Mouse (Mus musculus) mature B cell (primary cell): ENCODE results near the gene Tshz2.

ENCODE experiments used
- in situ Hi-C: fragments of 300-500 bp; cut with MboI; formaldehyde crosslinking; loops from 2 replicates; pipeline ENCODE4 v1.14.3; 2019

Gene Tshz2

DNA sequence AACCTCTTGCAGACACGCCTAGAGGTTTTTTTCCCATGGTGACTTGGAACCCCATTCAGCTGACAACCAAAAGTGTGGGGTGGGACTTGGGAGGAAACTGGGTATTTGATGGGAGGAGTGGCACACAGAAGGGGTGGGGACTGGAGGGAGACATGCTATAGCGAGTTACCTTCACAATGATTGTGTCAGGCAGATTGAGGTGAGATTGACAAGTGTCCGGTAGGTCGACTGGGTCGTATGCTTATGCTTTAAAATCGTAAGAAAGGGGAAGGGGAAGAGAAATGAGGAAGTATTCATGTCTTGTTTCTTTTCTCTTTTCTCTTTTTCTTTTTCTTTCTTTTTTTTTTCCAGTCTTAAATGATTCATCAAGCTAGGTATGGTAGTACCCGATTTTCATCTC is 236.7 kb downstream of the Tshz2 start:
- in situ Hi-C loops: no loop called here

DNA sequence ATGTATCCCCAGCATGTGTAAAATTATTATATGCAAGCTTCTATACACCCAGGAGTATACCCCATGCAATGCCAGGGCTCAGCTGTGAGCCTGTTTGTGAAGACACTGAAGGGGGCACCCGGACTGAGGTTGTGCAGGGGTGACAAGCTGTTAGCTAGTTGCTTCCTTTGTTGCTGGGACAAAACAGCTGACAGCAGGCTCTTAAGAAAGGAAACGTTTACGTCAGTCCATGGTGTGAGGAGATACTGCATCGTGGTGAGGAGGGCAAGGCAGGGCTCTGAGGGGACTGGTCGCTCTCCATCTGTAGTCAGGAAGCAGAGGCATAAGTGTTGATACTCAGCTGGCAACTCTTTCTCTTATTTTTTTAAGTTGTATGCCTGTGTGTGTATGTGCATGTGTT is 237.7 kb downstream of the Tshz2 start:
- in situ Hi-C loops: no loop called here

DNA sequence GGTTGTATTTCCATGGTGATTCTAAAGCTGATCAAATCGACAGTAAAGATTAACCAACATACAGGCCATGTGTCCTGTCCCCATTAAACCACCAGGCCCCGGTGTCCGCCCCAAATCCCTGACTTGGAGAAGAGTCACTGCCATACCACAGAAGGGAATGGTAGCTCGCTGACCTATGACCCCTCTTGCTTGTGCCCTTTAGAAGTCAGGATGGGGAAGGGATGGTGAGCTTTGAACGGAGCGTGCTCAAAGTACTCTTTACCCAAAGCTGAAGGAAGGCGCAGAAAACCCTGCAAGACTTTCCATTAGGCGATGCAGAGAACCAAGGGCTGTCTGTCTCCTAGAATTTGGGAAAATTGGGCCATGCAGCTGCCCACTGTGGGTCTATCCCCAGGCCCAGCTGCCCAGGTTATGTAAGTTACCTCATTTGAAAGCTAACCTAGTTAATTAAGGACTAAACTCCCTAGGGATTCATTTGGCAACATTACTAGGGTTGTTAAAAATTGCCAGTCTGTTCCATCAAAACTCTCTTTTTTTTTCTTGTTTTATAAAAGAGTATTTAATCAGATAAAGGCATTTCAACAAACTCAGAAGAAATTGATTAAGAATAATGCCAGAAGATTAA is 238.7 kb downstream of the Tshz2 start:
- in situ Hi-C loops: no loop called here

DNA sequence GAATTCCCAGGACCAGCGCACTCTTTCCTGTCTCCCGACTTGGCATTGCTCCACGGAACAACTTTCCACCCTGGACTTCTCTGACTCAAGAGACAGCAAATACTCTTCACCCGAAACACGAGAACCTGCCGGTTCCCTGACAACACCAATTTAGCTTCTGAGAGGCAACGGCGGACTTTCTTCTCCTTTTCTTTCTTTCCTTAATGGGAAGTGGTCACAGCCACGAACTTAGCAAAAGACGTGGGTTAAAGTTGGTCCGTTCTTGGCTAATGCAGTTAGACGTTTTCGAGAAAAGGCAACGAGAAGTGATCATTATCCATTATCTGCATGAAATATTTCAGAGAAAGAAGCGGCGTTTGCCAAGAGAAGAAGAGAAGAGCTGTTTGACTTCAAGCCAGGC is 240.6 kb downstream of the Tshz2 start:
- in situ Hi-C loops: no loop called here

DNA sequence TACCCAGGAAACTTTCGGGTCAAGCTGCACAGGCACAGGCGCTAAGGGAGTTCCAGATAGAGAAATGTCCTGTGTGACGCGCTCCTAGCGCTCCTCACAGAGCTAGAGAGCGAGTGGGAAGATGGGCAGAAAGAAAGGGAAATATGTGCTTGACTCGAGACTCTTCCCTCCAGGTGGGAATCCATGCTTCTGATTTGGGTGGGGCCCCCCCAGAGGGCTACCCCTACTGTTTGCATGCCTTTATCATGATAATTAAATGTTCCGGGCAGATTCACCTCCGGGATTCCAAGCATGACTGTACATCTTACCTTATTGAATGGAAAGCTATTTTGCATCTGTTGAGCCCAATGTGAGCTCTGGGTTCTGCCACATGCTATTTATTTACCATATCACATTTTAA is 255.1 kb downstream of the Tshz2 start:
- in situ Hi-C loops: no loop called here

DNA sequence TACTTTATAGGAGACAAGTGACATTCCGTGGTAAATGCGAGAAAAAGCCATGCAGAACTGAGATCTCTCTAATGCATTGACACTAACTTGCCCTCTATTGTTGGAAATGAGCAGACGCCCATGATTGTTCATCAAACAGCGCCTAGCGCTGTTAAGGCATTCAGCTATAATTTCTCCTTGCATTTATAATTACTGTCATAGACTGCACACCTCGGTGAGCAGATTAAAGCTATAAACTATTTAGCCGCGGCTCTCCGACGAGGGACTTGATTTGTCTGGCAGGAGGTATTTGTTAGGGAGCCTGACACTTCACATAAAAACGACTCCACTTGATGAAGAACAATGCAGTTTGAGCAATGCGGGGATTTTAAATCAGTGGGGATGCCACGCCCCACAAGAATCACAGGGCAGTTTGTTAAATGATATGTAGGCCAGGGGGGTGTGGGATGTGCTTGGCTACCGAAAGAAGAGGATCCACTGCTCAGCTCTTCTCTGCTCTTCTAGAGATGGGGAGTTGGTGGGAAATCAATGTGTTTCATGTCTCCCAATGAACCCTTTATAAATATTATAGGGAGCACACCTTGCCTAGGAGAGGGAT is 259.7 kb downstream of the Tshz2 start:
- in situ Hi-C loops: no loop called here

DNA sequence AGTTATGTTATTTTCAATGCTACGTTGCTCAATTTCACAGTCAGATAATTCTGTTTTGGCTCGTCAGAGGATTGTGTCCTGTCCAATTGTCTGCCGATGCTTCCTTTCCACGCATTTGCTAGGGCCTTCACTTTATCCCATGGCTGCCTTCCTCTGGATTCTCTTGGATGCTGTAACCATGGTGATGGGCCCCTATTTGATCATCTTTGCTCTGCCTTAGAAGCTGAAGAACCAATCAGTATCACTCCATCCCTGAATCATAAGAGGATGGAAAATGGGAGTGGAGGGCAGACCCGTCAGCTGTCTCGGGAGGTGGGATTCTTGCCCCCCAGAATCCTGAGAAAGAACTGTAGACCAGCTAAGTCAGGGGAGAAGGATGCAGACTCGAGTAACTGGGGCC is 270.1 kb downstream of the Tshz2 start:
- in situ Hi-C loops: no loop called here

DNA sequence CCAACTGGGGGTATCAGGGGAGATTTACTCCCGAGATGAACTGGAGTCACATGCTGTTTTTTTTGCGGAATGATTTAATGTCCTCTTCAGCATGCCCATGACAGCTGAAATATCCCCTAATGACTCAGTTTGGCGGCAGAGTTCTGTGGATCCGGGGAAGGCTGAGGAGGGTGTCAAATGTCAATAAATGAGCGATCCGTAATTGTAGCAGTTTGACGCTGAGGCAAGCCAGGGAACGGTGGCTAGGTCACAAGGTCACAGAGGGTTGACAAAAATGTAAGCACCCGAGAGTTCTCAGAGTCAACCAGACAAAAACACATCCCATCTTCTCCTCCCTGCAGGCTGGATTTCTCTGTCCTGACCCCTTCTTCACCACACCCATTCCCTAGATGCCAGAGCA is 273.6 kb downstream of the Tshz2 start:
- in situ Hi-C loops: no loop called here

DNA sequence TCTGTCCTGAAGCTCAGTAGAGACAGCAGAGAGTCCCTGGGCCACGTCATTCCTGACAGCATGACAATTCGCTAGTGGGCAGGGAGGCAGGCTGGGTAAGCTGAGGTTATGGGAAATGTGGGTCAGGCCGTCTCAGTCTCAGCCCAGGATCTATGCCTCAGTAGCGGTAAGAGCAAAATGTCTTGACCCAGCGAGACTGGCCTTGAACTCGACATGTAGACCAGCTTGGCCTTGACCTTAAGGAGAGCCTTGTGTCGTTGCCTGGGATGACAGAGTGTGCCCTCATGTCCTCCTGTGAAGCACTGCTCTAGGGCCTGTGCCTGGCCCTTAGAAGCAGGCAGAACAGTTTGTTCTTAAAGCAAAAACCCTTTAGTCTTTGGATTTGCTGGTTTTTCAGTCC is 275.2 kb downstream of the Tshz2 start:
- in situ Hi-C loops: no loop called here

DNA sequence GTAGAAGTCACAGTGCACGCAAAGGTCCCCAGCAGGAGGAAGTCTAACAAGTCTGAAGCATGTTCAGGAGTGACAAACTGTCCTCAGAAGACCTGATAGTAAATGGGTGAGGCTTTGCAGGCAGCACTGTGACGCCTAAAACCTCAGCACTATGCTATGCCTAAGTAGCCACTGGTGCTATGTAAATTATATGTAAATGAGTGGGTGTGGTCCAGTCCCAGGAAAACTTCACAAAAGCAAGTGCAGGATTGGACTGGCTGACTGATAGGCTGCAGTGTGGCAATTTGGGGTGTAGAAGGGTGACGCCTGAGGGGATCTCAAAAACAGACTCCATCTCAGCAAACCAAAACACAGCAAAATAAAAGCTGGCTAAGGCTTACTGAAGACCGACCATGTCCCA is 277.8 kb downstream of the Tshz2 start:
- in situ Hi-C loops: no loop called here

DNA sequence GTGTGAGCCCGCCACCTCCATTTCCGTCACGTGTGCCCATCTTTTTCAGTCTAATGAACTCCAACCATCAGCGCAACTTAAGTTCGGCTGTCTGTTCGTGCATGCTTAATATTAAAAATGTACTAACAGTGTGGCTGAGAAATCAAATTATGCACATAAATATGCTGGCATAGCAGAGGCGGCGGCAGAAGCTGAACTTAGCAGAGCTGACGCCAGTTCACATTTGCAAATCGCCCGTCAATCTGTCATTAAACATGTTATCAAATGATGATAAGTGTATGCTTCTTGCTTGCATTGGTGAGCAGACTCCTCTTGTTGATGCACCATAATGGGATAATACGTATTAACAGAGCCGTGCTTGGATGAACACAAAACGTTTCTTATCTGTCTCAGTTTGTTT is 280.0 kb downstream of the Tshz2 start:
- in situ Hi-C loops: no loop called here

DNA sequence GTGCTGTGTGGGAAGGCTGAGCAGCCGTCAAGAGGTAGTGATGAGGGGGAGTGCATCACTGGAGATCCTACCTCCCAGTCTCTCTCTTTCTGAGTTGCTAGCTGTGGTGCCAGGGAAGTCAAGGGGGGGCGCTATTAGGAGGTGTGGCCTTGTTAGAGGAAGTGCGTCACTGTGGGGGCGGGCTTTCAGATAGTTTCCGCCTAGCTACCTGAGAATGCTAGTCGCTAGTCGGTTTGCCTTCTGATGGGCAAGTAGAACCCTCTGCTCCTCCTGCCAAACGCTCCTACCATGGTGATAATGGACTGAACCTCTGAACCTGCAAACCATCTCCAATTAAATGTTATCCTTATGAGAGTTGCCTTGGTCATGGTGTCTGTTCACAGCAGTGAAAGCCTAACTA is 282.1 kb downstream of the Tshz2 start:
- in situ Hi-C loops: no loop called here

DNA sequence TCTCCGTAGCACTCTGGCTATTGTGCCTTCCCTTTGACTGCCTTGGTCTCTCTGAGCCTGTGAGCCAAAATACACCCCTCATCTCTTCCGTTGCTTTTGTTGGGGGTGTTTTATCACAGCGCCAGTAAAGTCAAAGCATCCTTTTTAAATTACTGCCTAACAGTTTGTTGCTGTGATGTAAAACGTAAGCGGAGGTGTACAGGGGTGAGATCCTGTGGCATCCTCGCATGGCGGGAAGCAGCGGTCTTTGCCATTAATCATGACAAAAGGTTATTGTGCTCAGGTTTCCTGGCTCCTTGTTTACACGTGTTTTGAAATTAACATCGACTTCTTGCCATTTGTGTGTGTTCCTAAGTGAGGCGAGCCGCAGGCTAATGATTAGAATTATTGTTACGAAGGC is 282.5 kb downstream of the Tshz2 start:
- in situ Hi-C loops: no loop called here

DNA sequence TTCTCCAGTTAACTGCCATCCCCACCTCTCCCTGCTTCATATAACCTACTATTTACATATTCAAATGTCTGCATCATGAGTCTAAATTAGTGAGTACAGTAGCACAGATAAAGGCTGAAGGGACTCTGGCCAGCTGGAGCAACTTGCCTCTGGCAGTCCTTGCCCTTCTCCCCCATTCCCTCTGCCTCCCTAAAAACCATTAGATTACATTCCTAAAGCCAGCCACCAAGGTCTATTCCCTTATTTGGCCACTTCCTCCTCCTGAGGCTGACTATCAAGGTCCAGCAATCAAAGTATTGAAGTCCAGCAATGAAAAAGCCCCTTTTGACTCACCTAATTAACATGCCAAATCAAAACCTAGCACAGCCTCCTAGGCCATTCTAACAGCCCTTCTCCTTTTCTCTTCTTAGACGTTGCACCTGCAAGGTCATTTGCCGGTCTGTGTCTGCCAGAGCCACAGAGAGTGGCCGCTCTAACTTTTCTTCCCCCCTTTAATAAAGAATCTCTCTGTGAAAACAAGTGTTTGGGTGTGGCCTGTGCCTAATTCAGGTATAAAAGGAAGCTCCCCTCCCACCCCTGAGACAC is 286.4 kb downstream of the Tshz2 start:
- in situ Hi-C loops: no loop called here

DNA sequence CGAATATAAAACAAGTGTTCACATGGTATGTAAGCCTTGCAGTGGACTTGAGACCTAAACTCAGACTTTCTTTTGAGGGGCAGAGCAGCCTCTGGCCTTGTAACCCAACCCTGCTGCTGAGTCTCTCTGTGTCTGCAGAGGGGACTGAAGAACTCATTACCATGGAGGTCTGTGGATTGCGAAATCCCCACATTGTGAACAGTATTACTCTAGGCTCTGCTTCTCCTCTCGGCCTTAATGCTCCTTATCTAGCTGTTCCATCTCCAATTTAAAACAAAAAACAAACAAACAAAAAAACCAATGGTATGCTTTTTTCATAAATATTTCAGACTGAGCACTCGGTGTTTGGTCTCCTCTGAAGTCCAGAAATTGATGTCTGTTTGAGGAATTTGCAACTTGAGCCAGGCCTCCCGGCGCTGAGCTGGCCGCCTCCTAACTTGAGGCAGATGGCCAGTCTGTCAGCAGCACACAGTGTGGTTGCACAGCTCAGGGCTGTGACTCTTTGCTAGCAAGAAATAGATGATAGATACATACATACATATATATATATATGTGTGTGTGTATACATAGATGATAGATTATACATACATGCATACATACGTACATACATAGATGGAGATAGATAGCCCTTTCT is 291.5 kb downstream of the Tshz2 start:
- in situ Hi-C loops: no loop called here

DNA sequence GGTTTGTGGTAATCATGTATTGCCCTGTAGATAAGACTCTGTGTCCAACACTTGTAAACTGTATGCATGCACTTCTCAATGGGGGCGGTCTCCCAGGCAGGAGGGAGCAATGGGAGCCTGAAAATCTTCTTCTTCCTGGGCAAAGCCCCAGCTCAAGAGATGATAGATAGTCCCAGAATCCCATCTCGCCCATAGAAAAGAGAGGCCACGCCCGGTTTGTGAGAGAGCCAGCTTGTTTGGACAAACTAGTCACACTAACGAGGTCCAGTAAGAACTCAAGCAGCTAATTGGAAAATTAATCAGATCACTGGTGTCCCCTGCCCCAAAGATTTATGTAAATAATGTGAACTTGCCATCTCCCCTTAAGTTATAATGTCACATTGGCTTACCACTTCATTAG is 292.7 kb downstream of the Tshz2 start:
- in situ Hi-C loops: no loop called here

DNA sequence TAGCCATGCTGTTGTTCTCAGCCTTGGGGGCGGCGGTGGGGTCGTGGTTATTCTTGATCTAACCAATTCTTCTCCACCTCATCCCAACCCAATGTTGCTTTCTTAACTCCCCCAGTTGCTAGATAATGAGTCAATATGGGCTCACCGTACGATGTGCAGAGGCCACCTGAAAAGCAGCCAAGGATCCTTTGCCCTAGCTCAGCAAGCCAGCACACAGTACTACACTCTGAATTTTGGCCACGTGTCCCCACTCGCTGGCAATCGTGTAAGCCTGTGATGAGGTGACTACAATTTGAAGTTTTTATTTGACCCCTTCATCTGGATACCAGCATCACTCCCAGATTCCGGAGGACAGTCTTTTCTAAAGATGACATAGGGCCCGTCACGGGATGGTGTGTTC is 293.2 kb downstream of the Tshz2 start:
- in situ Hi-C loops: no loop called here

DNA sequence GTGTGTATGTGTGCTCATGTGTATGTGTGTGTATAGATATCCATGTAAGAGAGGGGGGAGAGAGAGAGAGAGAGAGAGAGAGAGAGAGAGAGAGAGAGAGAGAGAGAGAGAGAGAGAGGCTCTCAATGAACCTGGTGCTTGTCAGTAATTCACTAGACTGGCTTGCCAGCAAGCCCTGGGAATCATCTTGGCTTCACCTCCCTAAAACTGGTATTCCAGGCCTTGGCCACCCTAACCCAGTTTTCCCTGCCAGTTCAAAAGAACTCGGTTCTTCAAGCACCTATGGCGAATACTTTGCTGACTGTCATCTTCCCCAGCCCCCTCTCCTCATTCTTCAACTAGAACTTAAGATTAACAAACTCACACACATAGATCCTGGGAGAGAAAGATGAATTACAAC is 294.6 kb downstream of the Tshz2 start:
- in situ Hi-C loops: no loop called here

DNA sequence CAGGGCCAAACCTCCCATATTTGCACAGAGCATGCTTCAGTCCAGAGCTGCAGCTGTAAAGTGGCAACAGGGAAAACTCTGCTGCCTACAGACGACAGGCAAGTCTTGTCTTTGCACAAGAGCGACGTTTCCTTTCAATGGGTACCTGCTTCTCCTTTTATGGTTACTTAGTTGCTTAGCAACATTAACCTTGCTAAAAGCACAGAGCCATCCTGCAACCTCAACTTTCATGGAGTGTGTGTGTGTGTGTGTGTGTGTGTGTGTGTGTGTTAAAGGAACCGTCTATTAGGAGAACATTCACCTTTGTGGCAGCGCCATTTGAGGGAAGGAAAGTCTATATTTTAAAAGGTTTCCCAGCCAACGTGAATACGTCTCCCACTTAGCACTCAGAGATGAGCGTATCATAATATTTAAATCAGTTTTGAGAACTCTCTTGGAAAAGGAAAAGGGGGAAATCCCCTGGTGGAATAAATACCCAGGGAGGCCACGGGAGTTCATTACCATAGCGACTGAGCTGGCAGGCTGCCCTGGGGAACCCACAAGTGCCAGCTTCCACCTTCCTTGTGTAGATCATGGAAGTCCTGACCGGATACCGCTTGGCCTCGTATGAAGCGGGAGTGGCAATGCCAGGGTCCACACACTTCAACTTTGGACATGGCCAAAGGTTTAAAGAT is 295.8 kb downstream of the Tshz2 start:
- in situ Hi-C loops: no loop called here

DNA sequence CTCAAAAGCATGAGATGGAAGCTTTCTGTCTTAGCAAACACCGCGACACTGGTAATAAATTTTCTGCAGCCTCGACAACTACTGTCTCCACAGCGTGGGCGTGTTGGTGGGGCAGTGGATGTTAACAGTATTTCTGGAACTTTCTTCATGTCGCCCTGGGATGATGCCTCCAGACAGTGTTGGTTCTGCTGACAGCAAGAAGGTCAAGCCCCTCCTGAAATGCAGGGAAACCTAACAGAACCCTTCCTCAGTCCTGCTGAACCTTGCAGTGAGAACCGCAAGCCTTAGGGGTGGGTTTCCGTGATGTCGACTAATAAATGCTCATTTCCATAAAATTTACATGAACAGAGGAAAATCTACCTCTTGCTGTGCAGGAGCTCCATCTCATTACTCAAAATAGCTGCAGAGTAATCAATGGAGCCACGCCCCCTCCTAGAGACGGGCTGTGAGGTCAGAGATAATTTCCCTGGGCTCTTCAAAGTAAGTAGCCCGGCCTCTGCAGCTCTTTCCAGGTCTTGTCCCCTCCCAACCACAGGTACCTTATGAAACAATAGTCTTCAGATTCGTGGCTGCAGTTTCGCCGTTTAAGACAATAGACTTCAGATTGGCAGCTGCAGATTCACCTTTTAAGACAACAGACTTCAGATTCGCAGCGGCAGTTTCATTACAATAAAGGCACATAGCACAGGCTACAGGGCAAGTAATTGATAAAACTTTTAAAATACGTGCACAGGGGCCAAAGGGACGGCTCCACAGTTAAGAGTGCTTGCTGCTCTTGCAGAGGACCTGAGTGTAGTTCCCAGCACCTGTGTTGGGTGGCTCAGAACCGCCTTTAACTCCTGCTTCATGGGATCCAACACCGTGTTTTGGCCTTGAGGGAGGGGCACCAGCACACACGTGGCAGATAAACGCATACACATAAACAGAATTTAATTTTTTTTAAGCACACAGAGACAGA is 297.0 kb downstream of the Tshz2 start:
- in situ Hi-C loops: no loop called here

DNA sequence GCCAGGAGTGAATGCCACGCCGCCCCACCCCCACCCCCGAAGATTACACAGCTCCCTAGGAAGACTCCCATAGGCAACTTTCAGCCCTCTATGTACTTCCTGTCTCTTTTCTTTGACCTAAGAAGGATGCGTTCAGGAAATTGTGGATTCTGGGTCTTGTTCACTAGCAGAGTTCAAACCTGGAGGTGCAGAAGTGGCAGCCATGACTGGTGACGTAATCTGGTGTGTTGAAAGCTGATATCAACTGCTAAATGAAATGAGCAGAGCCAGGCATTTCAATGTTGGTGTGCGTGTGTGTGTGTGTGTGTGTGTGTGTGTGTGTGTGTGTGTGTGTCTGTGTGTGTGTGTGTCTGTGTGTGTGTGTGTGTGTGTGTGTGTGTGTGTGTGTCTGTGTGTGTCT is 302.8 kb downstream of the Tshz2 start:
- in situ Hi-C loops: no loop called here
